Mouse (Mus musculus): Measurements from ENCODE around the gene Utp4. TPM values are rescaled to one million over a fixed set of nuclear protein-coding genes. Genes with fewer than 3 reads are reported as not detected.

Gene Utp4
- polyA plus RNA-seq, 1 experiment from 2014 or later, result 93.0 TPM

DNA sequence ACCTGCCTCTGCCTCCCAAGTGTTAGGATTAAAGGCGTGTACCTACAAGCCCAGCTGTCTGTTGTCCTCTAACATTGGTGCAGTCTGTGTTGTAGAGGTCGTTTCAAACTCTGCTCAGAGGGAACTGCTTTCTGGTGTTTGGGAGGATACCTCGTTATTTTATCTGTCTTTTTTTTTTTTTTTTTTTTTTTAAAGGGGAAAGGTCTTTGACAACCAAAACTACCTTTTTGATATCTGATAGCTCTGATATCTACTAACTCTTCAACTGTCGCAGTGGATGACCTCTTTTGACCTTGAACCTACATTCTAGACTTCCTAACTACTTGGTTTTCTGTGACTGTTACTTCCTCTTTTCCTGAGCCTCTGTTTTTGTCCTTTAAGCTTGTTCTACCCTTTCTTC lies 71.1 kb downstream of the Utp4 start:
- H3K4me3 ChIP-seq (ENCODE audit: low read depth, low read length), result no peak overlapping the region
- H3K36me3 ChIP-seq (replicated peaks; ENCODE audit: control insufficient read depth, insufficient read depth, low read depth, low read length), result no peaks in the 10 kb centered on the region
- no peak overlapping the region for H3K4me2 ChIP-seq (ENCODE audit: low read depth, low read length)
- WGBS, result 55% methylated on average over 4 of the region's 4 CpGs
- H3K27me3 ChIP-seq (ENCODE audit: control insufficient read depth, insufficient read depth, low read length), result no peaks in the 10 kb centered on the region
- no peak overlapping the region for H3K27ac ChIP-seq (replicated peaks; ENCODE audit: low read depth, low read length)
- no peaks in the 10 kb centered on the region for H3K9me3 ChIP-seq (replicated peaks; ENCODE audit: control insufficient read depth, low read length)
- no peaks in the 10 kb centered on the region for H3K4me1 ChIP-seq (ENCODE audit: control insufficient read depth, insufficient read depth, low read length)
- no peak for ATAC-seq (replicated peaks; ENCODE audit: insufficient number of reproducible peaks, low FRiP score, low TSS enrichment, low read depth)
- no peak for DNase-seq (ENCODE audit: low spot score)
- no peak overlapping the region for H3K9ac ChIP-seq (replicated peaks; ENCODE audit: low read length)

DNA sequence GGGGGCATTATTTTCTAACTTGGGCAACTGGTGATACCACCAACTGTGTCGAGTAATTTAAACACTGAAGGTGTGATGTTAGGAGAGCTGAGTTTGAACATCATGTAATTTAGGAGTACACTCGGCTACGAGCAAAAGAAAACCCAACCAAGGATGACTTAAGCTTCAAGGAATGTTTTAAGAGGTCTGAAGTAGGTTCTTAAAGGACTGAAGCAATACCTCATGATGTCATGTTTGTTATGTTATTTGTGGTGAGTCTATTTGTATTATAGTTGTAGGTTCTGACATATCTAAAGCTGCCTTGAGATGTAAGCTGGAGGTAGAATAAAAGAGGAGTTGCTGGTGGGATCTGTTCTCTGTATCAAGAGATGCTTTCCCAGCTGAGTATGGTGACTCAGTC lies 76.5 kb downstream of the Utp4 start:
- DNase-seq (ENCODE audit: low spot score), result no peak
- no peaks in the 10 kb centered on the region for H3K36me3 ChIP-seq (replicated peaks; ENCODE audit: control insufficient read depth, insufficient read depth, low read depth, low read length)
- H3K9me3 ChIP-seq (replicated peaks; ENCODE audit: control insufficient read depth, low read length), result no peaks in the 10 kb centered on the region
- no peak overlapping the region for H3K9ac ChIP-seq (replicated peaks; ENCODE audit: low read length)
- H3K27me3 ChIP-seq (ENCODE audit: control insufficient read depth, insufficient read depth, low read length), result no peaks in the 10 kb centered on the region
- 85% methylated on average over 3 of the region's 3 CpGs for WGBS
- no peaks in the 10 kb centered on the region for H3K4me1 ChIP-seq (ENCODE audit: control insufficient read depth, insufficient read depth, low read length)
- no peak overlapping the region for H3K4me2 ChIP-seq (ENCODE audit: low read depth, low read length)
- no peak overlapping the region for H3K4me3 ChIP-seq (ENCODE audit: low read depth, low read length)
- ATAC-seq (replicated peaks; ENCODE audit: insufficient number of reproducible peaks, low FRiP score, low TSS enrichment, low read depth), result no peak
- no peak overlapping the region for H3K27ac ChIP-seq (replicated peaks; ENCODE audit: low read depth, low read length)

DNA sequence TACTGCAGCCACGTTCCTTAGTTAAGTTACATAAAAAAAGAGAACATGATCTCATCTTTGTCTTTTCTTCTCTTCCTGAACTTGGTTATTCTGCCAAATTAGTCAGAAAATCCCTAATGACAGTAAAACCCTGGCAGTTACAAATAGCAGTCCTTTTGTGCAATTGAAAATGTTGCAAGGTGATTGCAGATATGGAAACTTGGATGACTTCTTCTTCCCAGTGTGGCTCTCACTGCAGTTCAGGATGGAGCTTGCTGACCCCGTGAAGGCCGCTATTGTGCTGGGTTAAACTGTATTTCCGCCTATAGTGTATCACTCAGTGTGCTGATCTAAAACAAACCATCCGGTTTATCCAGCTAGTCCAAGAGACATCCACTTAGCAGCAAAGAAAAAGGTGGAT lies 78.5 kb downstream of the Utp4 start:
- Histone ChIP-seq H3K9me3 (replicated peaks; ENCODE audit: control insufficient read depth, low read length) (no peaks in the 10 kb centered on the region), H3K4me2 (ENCODE audit: low read depth, low read length) (no peak overlapping the region), H3K4me3 (ENCODE audit: low read depth, low read length) (no peak overlapping the region), H3K27me3 (ENCODE audit: control insufficient read depth, insufficient read depth, low read length) (no peaks in the 10 kb centered on the region), H3K36me3 (replicated peaks; ENCODE audit: control insufficient read depth, insufficient read depth, low read depth, low read length) (no peaks in the 10 kb centered on the region), H3K27ac (replicated peaks; ENCODE audit: low read depth, low read length) (no peak overlapping the region), H3K9ac (replicated peaks; ENCODE audit: low read length) (no peak overlapping the region), H3K4me1 (ENCODE audit: control insufficient read depth, insufficient read depth, low read length) (no peaks in the 10 kb centered on the region)
- 66% methylated on average over 5 of the region's 5 CpGs for WGBS
- ATAC-seq (replicated peaks; ENCODE audit: insufficient number of reproducible peaks, low FRiP score, low TSS enrichment, low read depth) (no peak), DNase-seq (ENCODE audit: low spot score) (no peak)

Other genes starting within 250 kb of the Utp4 start
- 6.7 and 6.9 TPM in 2 replicates for gene Tango6, start 210.6 kb upstream of the Utp4 start, polyA plus RNA-seq (2014; fragmentation: Nextera tagmentation; extraction: Ambion mirVana)
- gene Has3, start 23.4 kb upstream of the Utp4 start, polyA plus RNA-seq (2014; fragmentation: Nextera tagmentation; extraction: Ambion mirVana), result 0.18 and 0.31 TPM in 2 replicates
- 7.4 TPM in 2 replicates for gene Sntb2, start 42.1 kb downstream of the Utp4 start, polyA plus RNA-seq (2014; fragmentation: Nextera tagmentation; extraction: Ambion mirVana)
- gene Vps4a, start 137.6 kb downstream of the Utp4 start, polyA plus RNA-seq (2014; fragmentation: Nextera tagmentation; extraction: Ambion mirVana), result 88.3 and 93.7 TPM in 2 replicates
- gene Pdf, start 155.0 kb downstream of the Utp4 start, polyA plus RNA-seq (2014; fragmentation: Nextera tagmentation; extraction: Ambion mirVana), result 44.8 and 48.3 TPM in 2 replicates
- gene Cog8, start 163.1 kb downstream of the Utp4 start, polyA plus RNA-seq (2014; fragmentation: Nextera tagmentation; extraction: Ambion mirVana), result 42.0 and 44.9 TPM in 2 replicates
- 113 and 114 TPM in 2 replicates for gene Nip7, start 163.2 kb downstream of the Utp4 start, polyA plus RNA-seq (2014; fragmentation: Nextera tagmentation; extraction: Ambion mirVana)
- not detected in 2 replicates for gene Tmed6, start 172.0 kb downstream of the Utp4 start, polyA plus RNA-seq (2014; fragmentation: Nextera tagmentation; extraction: Ambion mirVana)
- gene Terf2, start 202.9 kb downstream of the Utp4 start, polyA plus RNA-seq (2014; fragmentation: Nextera tagmentation; extraction: Ambion mirVana), result 16.1 and 16.5 TPM in 2 replicates